27 mouse cellular contexts compared by ENCODE assay signal in the genomic region with DNA sequence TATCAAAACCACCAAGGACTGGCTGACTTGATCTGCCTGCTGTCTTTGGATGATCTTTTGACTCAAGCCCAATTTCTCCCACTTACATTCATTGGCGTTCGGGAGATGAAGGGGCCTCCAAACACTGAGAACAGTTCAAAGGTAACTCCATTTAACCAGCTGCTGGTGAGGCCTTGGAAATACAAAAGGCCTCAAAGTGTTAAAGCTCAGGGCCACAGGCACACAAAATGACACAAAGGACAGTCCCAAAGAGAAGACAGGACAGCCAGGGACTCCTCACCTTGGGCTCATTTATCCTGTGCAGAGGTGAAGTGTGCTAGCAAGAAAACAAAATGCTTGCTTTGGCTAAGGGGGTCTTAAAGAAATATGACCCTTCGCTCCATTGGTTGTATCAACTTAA. TPM values are rescaled to one million over a fixed set of nuclear protein-coding genes. Genes with fewer than 3 reads are reported as not detected.
DNase-seq lines count a peak whose midpoint lies in the region; ATAC-seq lines count a peak whose summit lies in the region.
"Had no signal": no experiment of that assay in that cellular context is flagged by ENCODE, and none has a peak within 500 bp of the region (broad histone marks: within the 10 kb centered on the region; RNA-seq: fewer than 3 reads in every experiment).

No protein-coding gene starts in this region.

- no peak for DNase-seq in hindbrain, embryonic 10.5 days (ENCODE audit: low spot score)
- no peak for DNase-seq in hindbrain, embryonic 14.5 days (ENCODE audit: low spot score)
- peak; percentile 45 for DNase-seq in midbrain, embryonic 10.5 days (ENCODE audit: low spot score)
- DNase-seq in retina, postnatal 1 day, result peak; percentile 51
- DNase-seq in retina, embryonic 14.5 days (ENCODE audit: low spot score), result no peak
- no peak for DNase-seq in neural tube, embryonic 11.5 days (ENCODE audit: low spot score)
- no peak for DNase-seq in thymus, postnatal 25 days
- DNase-seq: adrenal gland, postnatal 10 days; cerebellum, adult 8-10 months; cerebellum, postnatal 25 days; gastrocnemius, postnatal 25 days; kidney, adult 2 months; kidney, postnatal 25 days; liver; right cerebral cortex, postnatal 4 days; thymus, adult 2 months; thymus, postnatal 4 days had no signal

- peaks cover 4% of the 10 kb centered on the region for H3K9me3 ChIP-seq in hindbrain, embryonic 10.5 days
- peaks cover 1% of the 10 kb centered on the region; the same call in 1 of the 2 replicates for H3K9me3 ChIP-seq in hindbrain, embryonic 14.5 days (ENCODE audit: control insufficient read depth, low read length)
- H3K9me3 ChIP-seq in midbrain, embryonic 10.5 days (replicated peaks), result peaks cover 6% of the 10 kb centered on the region; the same call in 1 of the 2 replicates
- H3K9me3 ChIP-seq in midbrain, embryonic 15.5 days, result no peaks in the 10 kb centered on the region
- no peaks in the 10 kb centered on the region for H3K9me3 ChIP-seq in neural tube, embryonic 11.5 days (ENCODE audit: control insufficient read depth, low read length)
- H3K9me3 ChIP-seq: embryonic facial prominence, embryonic 15.5 days; heart, embryonic 10.5 days; heart, embryonic 15.5 days; hindbrain, embryonic 15.5 days; intestine, embryonic 15.5 days; liver, embryonic 15.5 days; lung, embryonic 15.5 days had no signal

- no peak for ATAC-seq in hindbrain, embryonic 14.5 days (ENCODE audit: low FRiP score)
- ATAC-seq in midbrain, embryonic 15.5 days (replicated peaks), result no peak
- ATAC-seq in neural tube, embryonic 11.5 days (ENCODE audit: insufficient read depth, low FRiP score, low TSS enrichment), result no peak
- ATAC-seq: Patski had no signal

- H3K36me3 ChIP-seq in hindbrain, embryonic 10.5 days, result no peaks in the 10 kb centered on the region
- no peaks in the 10 kb centered on the region for H3K36me3 ChIP-seq in hindbrain, embryonic 14.5 days (replicated peaks; ENCODE audit: control insufficient read depth, insufficient read depth)
- H3K36me3 ChIP-seq in midbrain, embryonic 10.5 days, result 0 out of 2 replicates have a peak, but pooled peaks cover 1% of the 10 kb centered on the region
- H3K36me3 ChIP-seq in midbrain, embryonic 15.5 days (replicated peaks), result no peaks in the 10 kb centered on the region
- no peaks in the 10 kb centered on the region for H3K36me3 ChIP-seq in neural tube, embryonic 11.5 days (ENCODE audit: control insufficient read depth, insufficient read depth, low read length)
- H3K36me3 ChIP-seq: embryonic facial prominence, embryonic 15.5 days; heart, embryonic 10.5 days; heart, embryonic 15.5 days; hindbrain, embryonic 15.5 days; intestine, embryonic 15.5 days; liver, embryonic 15.5 days; lung, embryonic 15.5 days had no signal

- peaks cover 17% of the 10 kb centered on the region for H3K27me3 ChIP-seq in hindbrain, embryonic 10.5 days (ENCODE audit: insufficient read depth, poor library complexity, severe bottlenecking)
- no peaks in the 10 kb centered on the region for H3K27me3 ChIP-seq in hindbrain, embryonic 14.5 days (ENCODE audit: control insufficient read depth, insufficient read depth, low read length)
- H3K27me3 ChIP-seq in midbrain, embryonic 10.5 days (ENCODE audit: low read depth, poor library complexity, severe bottlenecking), result peaks cover 69% of the 10 kb centered on the region
- H3K27me3 ChIP-seq in midbrain, embryonic 15.5 days (replicated peaks), result peaks cover 2% of the 10 kb centered on the region
- no peaks in the 10 kb centered on the region for H3K27me3 ChIP-seq in neural tube, embryonic 11.5 days (ENCODE audit: control insufficient read depth, insufficient read depth, low read length)
- H3K27me3 ChIP-seq: embryonic facial prominence, embryonic 15.5 days; heart, embryonic 15.5 days; hindbrain, embryonic 15.5 days; Patski had no signal

- H3K4me1 ChIP-seq in hindbrain, embryonic 10.5 days (replicated peaks), result peaks cover 50% of the 10 kb centered on the region
- H3K4me1 ChIP-seq in hindbrain, embryonic 14.5 days (replicated peaks; ENCODE audit: control insufficient read depth, insufficient read depth, low read length), result peaks cover 7% of the 10 kb centered on the region; the same call in 1 of the 2 replicates
- peaks cover 49% of the 10 kb centered on the region for H3K4me1 ChIP-seq in midbrain, embryonic 10.5 days
- H3K4me1 ChIP-seq in midbrain, embryonic 15.5 days, result peaks cover 21% of the 10 kb centered on the region
- peaks cover 18% of the 10 kb centered on the region for H3K4me1 ChIP-seq in neural tube, embryonic 11.5 days (ENCODE audit: control insufficient read depth, insufficient read depth, low read length)
- H3K4me1 ChIP-seq: intestine, embryonic 15.5 days; liver, embryonic 15.5 days; lung, embryonic 15.5 days had no signal

- H3K9ac ChIP-seq in hindbrain, embryonic 14.5 days, result no peak overlapping the region
- no peak overlapping the region for H3K9ac ChIP-seq in midbrain, embryonic 15.5 days
- H3K9ac ChIP-seq in neural tube, embryonic 11.5 days (ENCODE audit: low read length), result no peak overlapping the region
- H3K9ac ChIP-seq: embryonic facial prominence, embryonic 15.5 days; heart, embryonic 15.5 days; intestine, embryonic 15.5 days; liver, embryonic 15.5 days; lung, embryonic 15.5 days had no signal

- 32% methylated on average over 3 of the region's 3 CpGs for WGBS in hindbrain, embryonic 10.5 days
- WGBS in hindbrain, embryonic 14.5 days, result 29% methylated on average over 3 of the region's 3 CpGs
- 30% methylated on average over 3 of the region's 3 CpGs for WGBS in midbrain, embryonic 10.5 days
- WGBS in midbrain, embryonic 15.5 days, result 37% methylated on average over 3 of the region's 3 CpGs
- WGBS in neural tube, embryonic 11.5 days, result 10% methylated on average over 3 of the region's 3 CpGs

- H3K4me2 ChIP-seq in hindbrain, embryonic 14.5 days (replicated peaks), result no peak overlapping the region
- no peak overlapping the region for H3K4me2 ChIP-seq in midbrain, embryonic 15.5 days
- no peak overlapping the region for H3K4me2 ChIP-seq in neural tube, embryonic 11.5 days (ENCODE audit: low read depth)
- H3K4me2 ChIP-seq: liver, embryonic 15.5 days had no signal

- no peak overlapping the region for H3K4me3 ChIP-seq in hindbrain, embryonic 10.5 days
- H3K4me3 ChIP-seq in hindbrain, embryonic 14.5 days (replicated peaks; ENCODE audit: low read length), result no peak overlapping the region
- H3K4me3 ChIP-seq in midbrain, embryonic 10.5 days, result no peak overlapping the region; the same call in 1 of the 2 replicates
- H3K4me3 ChIP-seq in midbrain, embryonic 15.5 days, result no peak overlapping the region
- H3K4me3 ChIP-seq in neural tube, embryonic 11.5 days (ENCODE audit: low read depth, low read length), result no peak overlapping the region
- H3K4me3 ChIP-seq: hindbrain, embryonic 15.5 days; intestine, embryonic 15.5 days; layer of hippocampus, adult 2 months; liver, embryonic 15.5 days; lung, embryonic 15.5 days had no signal

- H3K27ac ChIP-seq in hindbrain, embryonic 10.5 days, result peak overlapping the region; percentile 96
- no peak overlapping the region for H3K27ac ChIP-seq in hindbrain, embryonic 14.5 days
- peak overlapping the region; percentile 91 for H3K27ac ChIP-seq in midbrain, embryonic 10.5 days (replicated peaks)
- no peak overlapping the region for H3K27ac ChIP-seq in midbrain, embryonic 15.5 days
- peak overlapping the region; percentile 84 for H3K27ac ChIP-seq in neural tube, embryonic 11.5 days (ENCODE audit: low read depth, low read length)
- H3K27ac ChIP-seq: heart, embryonic 15.5 days; intestine, embryonic 15.5 days; layer of hippocampus, adult 2 months; liver, embryonic 15.5 days; lung, embryonic 15.5 days had no signal

RNA-seq across cellular contexts. Expression of a gene that starts 30.9 kb away (rescaled TPM):
- 78.7 and 97.1 TPM in 2 replicates for polyA plus RNA-seq in hindbrain, embryonic 10.5 days (2016; fragmentation: Nextera tagmentation; extraction: Ambion mirVana)
- 19.3 and 26.0 TPM in 2 replicates for polyA plus RNA-seq in hindbrain, embryonic 14.5 days (2014; fragmentation: Nextera tagmentation; extraction: Ambion mirVana)
- polyA plus RNA-seq in midbrain, embryonic 10.5 days (2016; fragmentation: Nextera tagmentation; extraction: Ambion mirVana), result 49.2 and 49.5 TPM in 2 replicates
- polyA plus RNA-seq in midbrain, embryonic 15.5 days (2015; fragmentation: Nextera tagmentation; extraction: Ambion mirVana), result 15.1 and 23.1 TPM in 2 replicates
- polyA plus RNA-seq in neural tube, embryonic 11.5 days (2014; fragmentation: Nextera tagmentation; extraction: Ambion mirVana), result 168 and 192 TPM in 2 replicates

Comparison
In these comparisons a context has a peak if more than half of its experiments do, and no peak if none do; other contexts are left out.
1. DNase-seq: peak in midbrain, embryonic 10.5 days (single experiment) and retina, postnatal 1 day (single experiment); none in hindbrain, embryonic 10.5 days (single experiment), hindbrain, embryonic 14.5 days (single experiment), retina, embryonic 14.5 days (single experiment), neural tube, embryonic 11.5 days (single experiment) and thymus, postnatal 25 days (single experiment).
2. H3K27ac ChIP-seq: peak in hindbrain, embryonic 10.5 days (single experiment), midbrain, embryonic 10.5 days (single experiment) and neural tube, embryonic 11.5 days (single experiment); none in hindbrain, embryonic 14.5 days (single experiment) and midbrain, embryonic 15.5 days (single experiment).